Mouse (Mus musculus) heart, embryonic 11.5 days (tissue): ENCODE data around the gene Trex1. TPM values are rescaled to one million over a fixed set of nuclear protein-coding genes. Genes with fewer than 3 reads are reported as not detected.

ENCODE experiments used
- ATAC-seq: fragments of 200-750 bp; cut with Nextera tagmentation; replicated peaks from 2 replicates; pipeline ENCODE4 v1.8.0; 2017; ENCODE audit warnings: moderate library complexity; ENCODE audit not compliant: insufficient number of reproducible peaks, low FRiP score, low TSS enrichment
- H3K27ac ChIP-seq: fragments of 300-500 bp; sonication (generic); 2 replicates; pipeline ENCODE4 v1.5.1; 2014; ENCODE audit warnings: mild to moderate bottlenecking, low read depth, low read length
- H3K27me3 ChIP-seq: fragments of 300-500 bp; sonication (generic); 2 replicates; pipeline ENCODE4 v1.6.1; 2014; ENCODE audit warnings: mild to moderate bottlenecking, low read length, mixed read lengths; ENCODE audit not compliant: control insufficient read depth, insufficient read depth
- H3K36me3 ChIP-seq: fragments of 300-500 bp; sonication (generic); 2 replicates; pipeline ENCODE4 v1.6.1; 2014; ENCODE audit warnings: mild to moderate bottlenecking, low read length, moderate library complexity, mixed read lengths; ENCODE audit not compliant: control insufficient read depth, insufficient read depth
- H3K4me1 ChIP-seq: fragments of 300-500 bp; sonication (generic); 2 replicates; pipeline ENCODE4 v1.6.1; 2014; ENCODE audit warnings: low read length; ENCODE audit not compliant: control insufficient read depth, insufficient read depth
- H3K4me2 ChIP-seq: fragments of 300-500 bp; sonication (generic); 2 replicates; pipeline ENCODE4 v1.6.1; 2014; ENCODE audit warnings: mild to moderate bottlenecking, moderate library complexity
- H3K4me3 ChIP-seq: fragments of 300-500 bp; sonication (generic); 2 replicates; pipeline ENCODE4 v1.5.1; 2014; ENCODE audit warnings: low read depth, low read length
- H3K9ac ChIP-seq: fragments of 300-500 bp; sonication (generic); 2 replicates; pipeline ENCODE4 v1.6.1; 2014; ENCODE audit warnings: mild to moderate bottlenecking, low read depth, low read length, moderate library complexity
- H3K9me3 ChIP-seq: fragments of 300-500 bp; sonication (generic); replicated peaks from 2 replicates; pipeline ENCODE4 v1.6.1; 2016; ENCODE audit warnings: low read length; ENCODE audit not compliant: control insufficient read depth
- WGBS: fragments of 180-500 bp; shearing (Covaris S2); extraction: QIAGEN DNeasy Blood & Tissue Kit; methylation state at CpG from one replicate; pipeline ENCODE4 v1.1.7; 2014; ENCODE audit not compliant: insufficient replicate concordance; 5-methylcytosine and 5-hydroxymethylcytosine counted together
- polyA plus RNA-seq: library from polyadenylated mRNA; unstranded; fragments of >200 nt; fragmentation: Nextera tagmentation; extraction: Ambion mirVana; gene quantifications from 2 replicates; pipeline ENCODE4 v1.2.1, GENCODE M21; 2014

Trex1 gene
- polyA plus RNA-seq, 1 experiment from 2014 or later, result 5.7 TPM

DNA sequence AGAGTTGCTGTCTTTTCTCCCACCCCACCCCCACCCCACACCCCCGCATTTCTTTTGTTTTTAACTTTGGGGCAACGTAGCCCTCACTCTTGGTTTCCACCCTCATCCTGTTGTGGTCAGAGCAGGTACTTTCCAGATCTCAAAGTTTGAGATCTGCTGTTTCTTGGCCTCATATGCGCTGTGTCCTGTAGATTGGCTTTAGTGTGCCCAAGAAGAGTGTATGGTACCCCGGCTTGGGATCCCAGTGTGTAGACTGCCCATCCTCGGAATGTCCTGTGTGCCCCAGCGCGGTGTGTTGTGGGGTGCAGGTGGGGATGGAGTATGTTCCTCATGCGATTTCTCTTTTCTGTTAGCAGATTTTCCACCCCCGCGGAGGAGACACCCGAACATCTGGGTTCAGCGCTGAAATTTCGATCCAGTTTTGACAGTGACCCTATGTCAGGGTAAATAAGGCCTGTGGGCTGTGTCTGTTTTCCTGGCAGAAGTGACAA, 8.5 kb downstream of the Trex1 start:
- H3K4me1 ChIP-seq, result peaks cover 8% of the 10 kb centered on the region
- no peaks in the 10 kb centered on the region for H3K9me3 ChIP-seq
- ATAC-seq, result no peak
- H3K36me3 ChIP-seq, result peaks cover 3% of the 10 kb centered on the region; the same call in 1 of the 2 replicates
- no peak overlapping the region for H3K27ac ChIP-seq
- no peaks in the 10 kb centered on the region for H3K27me3 ChIP-seq
- H3K4me2 ChIP-seq, result no peak overlapping the region
- WGBS, result 87% methylated on average over 13 of the region's 13 CpGs
- H3K9ac ChIP-seq, result no peak overlapping the region
- no peak overlapping the region for H3K4me3 ChIP-seq

DNA sequence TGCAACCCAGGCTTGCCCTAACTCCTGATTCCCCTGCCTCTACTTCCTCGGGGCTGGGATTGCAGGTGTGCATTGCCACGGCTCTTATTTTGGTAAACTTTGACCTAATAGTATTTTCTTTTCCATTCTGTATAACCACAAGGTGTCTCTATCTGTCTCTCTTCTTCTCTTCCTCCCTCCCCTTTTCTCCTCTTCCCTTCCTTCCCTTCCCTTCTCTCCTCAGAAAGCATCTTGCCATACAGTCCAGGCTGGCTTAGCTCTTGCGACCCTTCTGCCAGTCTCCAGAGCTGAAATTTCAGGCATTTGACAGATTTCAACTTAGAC, 8.9 kb downstream of the Trex1 start:
- no peak overlapping the region for H3K27ac ChIP-seq
- no peaks in the 10 kb centered on the region for H3K9me3 ChIP-seq
- H3K27me3 ChIP-seq, result no peaks in the 10 kb centered on the region
- H3K9ac ChIP-seq, result no peak overlapping the region
- WGBS, result 75% methylated on average over 3 of the region's 3 CpGs
- H3K4me3 ChIP-seq, result no peak overlapping the region
- H3K36me3 ChIP-seq, result peaks cover 3% of the 10 kb centered on the region; the same call in 1 of the 2 replicates
- H3K4me2 ChIP-seq, result no peak overlapping the region
- peaks cover 8% of the 10 kb centered on the region for H3K4me1 ChIP-seq
- ATAC-seq, result no peak

DNA sequence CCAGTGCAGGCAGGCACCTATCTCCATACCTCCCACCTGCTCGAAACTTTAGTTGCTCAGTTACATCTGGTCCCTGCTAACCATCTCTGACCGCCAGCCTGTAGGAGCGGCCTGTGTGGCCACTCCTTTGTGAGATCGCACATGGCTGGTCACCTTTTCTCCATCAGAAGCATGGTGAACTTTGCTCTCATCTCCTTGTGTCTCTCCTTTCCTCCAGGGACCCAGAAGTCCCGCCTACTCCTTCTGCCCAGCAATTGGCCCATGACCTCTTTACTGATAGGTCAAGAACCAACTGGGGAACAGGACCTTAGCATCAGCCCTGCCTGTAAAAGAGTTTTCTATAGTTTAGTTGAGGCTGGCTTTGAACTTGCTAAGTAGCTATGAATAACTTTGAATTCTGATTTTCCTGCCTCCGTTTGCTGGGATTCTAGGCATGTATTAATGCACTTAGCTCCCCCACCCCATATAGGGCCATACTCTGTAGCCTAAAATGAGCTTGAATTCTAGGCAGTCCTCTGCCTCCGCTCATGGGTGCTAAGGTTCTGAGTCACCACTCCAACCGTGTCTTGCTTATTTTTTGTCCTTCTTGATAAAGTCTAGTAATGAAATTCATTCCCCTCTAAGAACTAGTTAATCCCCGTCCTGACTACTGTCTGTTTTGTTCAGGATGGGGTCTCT, 9.4 kb downstream of the Trex1 start:
- ATAC-seq, result no peak
- H3K4me3 ChIP-seq, result no peak overlapping the region
- no peak overlapping the region for H3K27ac ChIP-seq
- peaks cover 4% of the 10 kb centered on the region for H3K4me1 ChIP-seq
- no peak overlapping the region for H3K9ac ChIP-seq
- no peaks in the 10 kb centered on the region for H3K9me3 ChIP-seq
- H3K4me2 ChIP-seq, result no peak overlapping the region
- H3K36me3 ChIP-seq, result peaks cover 3% of the 10 kb centered on the region; the same call in 1 of the 2 replicates
- 75% methylated on average over 9 of the region's 9 CpGs for WGBS
- no peaks in the 10 kb centered on the region for H3K27me3 ChIP-seq

DNA sequence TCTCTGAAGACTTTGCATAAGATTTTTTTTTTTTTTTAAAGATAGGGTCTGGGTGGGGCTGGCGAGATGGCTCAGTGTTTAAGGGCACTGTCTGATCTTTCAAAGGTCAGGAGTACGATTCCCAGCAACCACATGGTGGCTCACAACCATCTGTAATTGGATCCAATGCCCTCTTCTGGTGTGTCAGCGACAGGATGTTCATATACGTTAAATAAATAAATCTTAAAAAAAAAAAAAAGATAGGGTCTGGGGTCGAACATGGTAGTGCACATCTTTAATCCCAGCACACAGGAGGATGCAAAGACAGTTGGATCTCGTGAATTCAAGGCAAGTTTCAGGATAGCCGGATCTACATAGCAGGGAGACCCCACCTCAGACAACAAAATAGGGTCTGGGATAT, 10.2 kb downstream of the Trex1 start:
- Histone ChIP-seq H3K4me2 (no peak overlapping the region), H3K4me3 (no peak overlapping the region), H3K27me3 (no peaks in the 10 kb centered on the region), H3K27ac (no peak overlapping the region), H3K9ac (no peak overlapping the region), H3K36me3 (peaks cover 3% of the 10 kb centered on the region; the same call in 1 of the 2 replicates), H3K9me3 (no peaks in the 10 kb centered on the region), H3K4me1 (0 out of 2 replicates have a peak, but pooled peaks cover 1% of the 10 kb centered on the region)
- 80% methylated on average over 7 of the region's 7 CpGs for WGBS
- ATAC-seq, result no peak

DNA sequence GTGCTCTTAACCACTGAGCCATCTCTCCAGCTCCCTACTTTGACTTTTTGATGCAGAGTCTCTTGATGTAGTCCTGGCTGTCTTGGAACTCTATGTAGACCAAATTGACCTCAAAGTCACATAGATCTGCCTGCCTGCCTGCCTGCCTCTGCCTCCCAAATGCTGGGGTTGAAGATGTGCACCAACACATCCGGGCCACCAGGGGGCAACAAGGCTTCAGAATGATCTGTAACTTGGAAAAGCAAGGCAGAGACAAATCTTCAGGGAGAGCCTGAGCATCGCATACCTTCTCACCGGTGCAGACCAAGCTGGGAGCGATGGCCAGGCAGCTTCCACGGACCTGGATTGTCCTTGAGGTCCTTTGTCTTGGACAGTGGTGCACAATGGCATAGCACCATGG, 13.2 kb downstream of the Trex1 start:
- Histone ChIP-seq H3K27me3 (no peaks in the 10 kb centered on the region), H3K4me3 (no peak overlapping the region), H3K4me2 (no peak overlapping the region), H3K27ac (no peak overlapping the region), H3K9me3 (no peaks in the 10 kb centered on the region), H3K4me1 (peaks cover 2% of the 10 kb centered on the region; the same call in 1 of the 2 replicates), H3K36me3 (peaks cover 3% of the 10 kb centered on the region; the same call in 1 of the 2 replicates), H3K9ac (no peak overlapping the region)
- 36% methylated on average over 5 of the region's 5 CpGs for WGBS
- no peak for ATAC-seq

DNA sequence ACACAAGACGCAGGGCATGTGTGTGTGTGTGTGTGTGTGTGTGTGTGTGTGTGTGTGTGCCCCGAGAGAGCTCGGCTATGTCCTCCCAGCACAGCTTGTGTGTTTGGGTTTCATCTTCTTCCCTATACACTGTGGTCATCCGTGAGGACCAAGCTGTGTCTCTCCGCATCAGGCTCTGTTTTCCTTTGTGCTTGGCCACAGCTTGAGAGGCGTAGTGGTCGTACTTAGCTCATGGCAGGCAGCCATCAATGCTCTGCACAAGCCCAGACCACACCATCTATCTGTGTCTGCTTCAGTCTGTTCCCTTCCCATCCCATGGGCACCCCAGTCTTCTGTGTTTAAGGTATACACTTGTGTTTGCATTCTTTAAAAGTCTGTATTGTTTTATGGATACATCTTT, 18.2 kb downstream of the Trex1 start:
- Histone ChIP-seq H3K27ac (peak overlapping the region; percentile 22; the same call in 1 of the 2 replicates), H3K4me1 (peaks cover 29% of the 10 kb centered on the region), H3K4me2 (peak overlapping the region; percentile 39), H3K4me3 (no peak overlapping the region), H3K9ac (peak overlapping the region; percentile 16; the same call in 1 of the 2 replicates), H3K9me3 (no peaks in the 10 kb centered on the region), H3K27me3 (no peaks in the 10 kb centered on the region), H3K36me3 (no peaks in the 10 kb centered on the region)
- ATAC-seq, result no peak
- WGBS, result 62% methylated on average over 7 of the region's 7 CpGs

DNA sequence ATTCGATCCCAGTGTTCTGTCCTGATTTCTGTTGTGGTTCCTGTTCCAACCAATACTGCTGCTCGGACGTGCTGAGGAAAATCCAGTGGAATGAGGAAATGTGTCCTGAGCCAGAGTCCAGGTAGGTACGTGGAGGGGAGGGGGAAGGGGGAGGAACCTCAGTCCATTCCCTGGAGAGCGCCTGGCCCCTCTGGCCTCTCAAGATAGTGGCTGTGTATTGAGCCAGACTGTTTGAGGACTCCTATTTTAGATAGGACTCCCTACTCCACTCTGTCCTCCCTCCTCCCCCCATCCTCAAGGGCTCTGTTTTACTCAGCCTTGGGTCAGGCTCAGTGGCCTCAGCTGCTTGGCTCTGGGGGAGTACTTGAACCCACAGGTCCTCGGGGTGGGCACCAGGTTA, 18.6 kb downstream of the Trex1 start:
- Histone ChIP-seq H3K27me3 (no peaks in the 10 kb centered on the region), H3K9me3 (no peaks in the 10 kb centered on the region), H3K36me3 (no peaks in the 10 kb centered on the region), H3K4me2 (peak overlapping the region; percentile 39), H3K9ac (peak overlapping the region; percentile 22; the same call in 1 of the 2 replicates), H3K4me1 (peaks cover 29% of the 10 kb centered on the region), H3K27ac (0 out of 2 replicates have a peak overlapping the region, but pooled peaks have one; percentile 22), H3K4me3 (no peak overlapping the region)
- peak; percentile 33; the same call in 1 of the 2 replicates for ATAC-seq
- 34% methylated on average over 6 of the region's 6 CpGs for WGBS

DNA sequence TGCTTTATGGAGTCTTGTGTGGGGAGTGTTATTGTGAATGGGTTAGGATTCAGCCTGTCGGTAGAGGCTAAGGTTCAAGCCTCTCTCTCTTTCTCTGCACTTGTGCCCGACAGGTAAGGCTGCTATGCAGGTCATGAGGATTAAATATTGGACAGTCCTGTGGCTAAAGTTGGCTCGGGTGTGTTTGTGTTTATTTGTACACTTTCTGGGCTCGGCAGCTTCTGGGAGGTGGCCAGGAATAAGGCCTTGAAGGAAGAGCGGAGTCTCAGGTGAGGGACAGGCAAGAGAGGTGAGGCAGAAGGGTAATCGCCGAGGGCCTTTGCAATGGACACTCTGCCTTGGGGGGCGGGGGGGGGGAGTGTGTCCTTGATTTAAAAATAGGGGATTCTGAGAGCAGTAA, 19.3 kb downstream of the Trex1 start:
- Histone ChIP-seq H3K36me3 (no peaks in the 10 kb centered on the region), H3K4me2 (peak overlapping the region; percentile 87; the same call in 1 of the 2 replicates), H3K27ac (no peak overlapping the region), H3K4me3 (no peak overlapping the region), H3K9me3 (no peaks in the 10 kb centered on the region), H3K4me1 (peaks cover 29% of the 10 kb centered on the region), H3K27me3 (no peaks in the 10 kb centered on the region), H3K9ac (no peak overlapping the region)
- ATAC-seq, result no peak
- 83% methylated on average over 8 of the region's 8 CpGs for WGBS

DNA sequence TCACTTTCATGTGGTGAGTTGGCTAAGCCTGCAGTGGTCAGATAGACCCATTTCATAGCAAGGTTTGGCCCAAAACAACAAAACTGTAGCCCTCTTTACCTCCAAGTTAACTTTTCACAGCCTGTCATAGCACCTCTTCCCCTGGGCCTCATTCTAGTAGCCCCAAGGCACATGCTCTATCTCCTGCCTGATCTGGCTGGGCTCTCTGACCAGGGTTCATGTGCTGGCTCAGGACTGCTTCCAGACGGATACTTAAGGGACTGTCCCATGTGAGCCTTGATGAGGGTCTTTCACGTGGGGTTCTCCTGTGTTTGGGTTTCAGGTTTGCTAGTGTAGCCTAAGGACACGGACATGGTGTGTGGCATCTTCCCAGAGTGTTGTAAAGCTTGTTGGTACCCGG, 19.9 kb downstream of the Trex1 start:
- 68% methylated on average over 4 of the region's 4 CpGs for WGBS
- H3K4me2 ChIP-seq, result peak overlapping the region; percentile 87
- H3K4me3 ChIP-seq, result peak overlapping the region; percentile 70
- ATAC-seq, result no peak
- H3K9me3 ChIP-seq, result no peaks in the 10 kb centered on the region
- H3K4me1 ChIP-seq, result peaks cover 29% of the 10 kb centered on the region
- no peak overlapping the region for H3K9ac ChIP-seq
- H3K27me3 ChIP-seq, result no peaks in the 10 kb centered on the region
- H3K36me3 ChIP-seq, result no peaks in the 10 kb centered on the region
- H3K27ac ChIP-seq, result no peak overlapping the region
